Mouse (Mus musculus) heart, adult 2 months (tissue): ENCODE data around the gene Kif13a. TPM values are rescaled to one million over a fixed set of nuclear protein-coding genes. Genes with fewer than 3 reads are reported as not detected.

Experiments used
- DNase-seq, 2 experiments: peaks; one replicate each; pipeline ENCODE4 v3.0.0; 2021
- H3K27ac ChIP-seq: fragments of 200-600 bp; 2 replicates; pipeline ENCODE4 v1.8.1; 2022
- H3K27me3 ChIP-seq: fragments of 200-500 bp; 2 replicates; pipeline ENCODE4 v1.6.1; 2012; ENCODE audit warnings: mild to moderate bottlenecking, low read length, inconsistent platforms, mixed read lengths; ENCODE audit not compliant: control insufficient read depth, insufficient read depth
- H3K36me3 ChIP-seq: fragments of 200-500 bp; 2 replicates; pipeline ENCODE4 v1.6.1; 2012; ENCODE audit warnings: low read length, inconsistent platforms; ENCODE audit not compliant: control insufficient read depth, insufficient read depth
- H3K4me1 ChIP-seq: fragments of 200-500 bp; 2 replicates; pipeline ENCODE4 v1.6.1; 2011; ENCODE audit warnings: low read length; ENCODE audit not compliant: control insufficient read depth, insufficient read depth
- H3K4me3 ChIP-seq: fragments of 200-600 bp; 2 replicates; pipeline ENCODE4 v1.8.1; 2022
- H3K79me2 ChIP-seq: fragments of 200-500 bp; replicated peaks from 2 replicates; pipeline ENCODE4 v1.6.1; 2012; ENCODE audit warnings: mild to moderate bottlenecking, inconsistent platforms, low read length, moderate library complexity, mixed read lengths; ENCODE audit not compliant: control insufficient read depth, insufficient read depth
- H3K9ac ChIP-seq: fragments of 200-500 bp; 2 replicates; pipeline ENCODE4 v1.6.1; 2012; ENCODE audit warnings: low read depth, mild to moderate bottlenecking, control low read depth, inconsistent platforms, low read length, mixed read lengths
- CTCF ChIP-seq: fragments of 200-600 bp; IDR thresholded peaks from 2 replicates; pipeline ENCODE4 v1.8.1; 2022; ENCODE audit warnings: antibody characterized with exemption, mild to moderate bottlenecking, moderate library complexity
- EP300 ChIP-seq: fragments of 200-500 bp; IDR thresholded peaks from 2 replicates; pipeline ENCODE4 v1.6.1; 2011; ENCODE audit warnings: low read depth, low read length, control low read depth; ENCODE audit not compliant: insufficient read depth
- POLR2A ChIP-seq: fragments of 200-500 bp; IDR thresholded peaks from 2 replicates; pipeline ENCODE4 v1.6.1; 2011; ENCODE audit warnings: mild to moderate bottlenecking, low read depth, low read length, control low read depth; ENCODE audit not compliant: insufficient read depth
- WGBS: fragments of 180-500 bp; shearing (Covaris S2); methylation state at CpG from one replicate; pipeline ENCODE4 v1.1.7; 2018; 5-methylcytosine and 5-hydroxymethylcytosine counted together
- intact Hi-C: fragments of 180-260 bp; cut with DNase I; formaldehyde crosslinking; loops from one replicate; pipeline ENCODE4 v1.15.1; 2025
- polyA plus RNA-seq: library from polyadenylated mRNA; depleted of rRNA; stranded (reverse); fragments of >200 nt; gene quantifications from 2 replicates; pipeline ENCODE4 v1.2.3, GENCODE M21; 2012
- total RNA-seq, 2 experiments: library from RNA; stranded (reverse); gene quantifications; 2 replicates each; pipeline ENCODE4 v1.2.3; 2021

Kif13a gene
- total and polyA plus RNA-seq, 3 experiments, result 49.8 to 113 (median 108) TPM

DNA sequence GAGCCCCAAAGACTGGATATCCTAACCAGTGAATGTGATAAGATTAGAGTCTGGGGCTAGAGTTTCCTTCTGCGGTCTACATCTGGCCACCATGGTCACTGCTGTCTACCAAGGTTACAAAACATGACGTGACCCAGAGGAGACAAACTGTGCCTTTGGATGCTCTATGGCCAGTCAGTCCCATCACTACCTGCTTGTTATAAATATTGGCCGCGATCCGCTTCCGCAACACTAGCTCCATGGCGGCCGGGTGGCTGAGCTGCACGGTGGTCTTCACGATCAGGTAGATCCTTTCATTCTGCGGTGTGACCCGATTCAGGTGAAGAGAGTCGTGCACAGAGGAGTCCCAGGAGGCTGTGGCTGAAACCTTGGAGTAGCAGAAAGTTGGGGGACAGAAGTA, 157.1 kb downstream of the Kif13a start:
- no peak overlapping the region for H3K9ac ChIP-seq
- H3K79me2 ChIP-seq, result no peaks in the 10 kb centered on the region
- no peak overlapping the region for H3K4me3 ChIP-seq
- H3K36me3 ChIP-seq, result peaks cover 5% of the 10 kb centered on the region
- no peaks in the 10 kb centered on the region for H3K27me3 ChIP-seq
- DNase-seq, result no peak
- WGBS, result 98% methylated on average over 13 of the region's 13 CpGs
- intact Hi-C loops, result no loop called here
- H3K27ac ChIP-seq, result no peak overlapping the region
- 0 out of 2 replicates have a peak, but pooled peaks cover 3% of the 10 kb centered on the region for H3K4me1 ChIP-seq
- no peak for TF ChIP-seq EP300
- TF ChIP-seq POLR2A, result no peak
- TF ChIP-seq CTCF, result no peak

DNA sequence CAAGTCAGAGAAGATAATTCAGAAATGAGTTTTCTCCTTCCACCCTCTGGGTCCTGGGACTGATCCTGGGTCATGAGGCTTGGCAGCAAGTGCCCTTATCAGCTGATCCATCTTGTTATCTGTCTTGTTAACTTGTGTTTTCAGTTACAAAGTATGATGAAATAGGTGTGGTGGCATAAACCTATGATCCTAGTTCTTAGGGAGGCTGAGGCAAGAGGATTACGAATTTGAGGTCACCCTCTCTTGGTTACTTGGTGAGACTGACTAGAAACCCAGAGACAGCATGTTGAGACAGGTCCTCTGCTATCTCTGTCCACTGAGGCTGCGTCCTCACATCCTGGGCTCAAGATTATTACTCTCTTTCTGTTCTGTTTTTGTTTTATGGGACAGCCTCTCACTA, 164.3 kb downstream of the Kif13a start:
- intact Hi-C loops, result no loop called here
- no peak overlapping the region for H3K4me3 ChIP-seq
- H3K79me2 ChIP-seq, result no peaks in the 10 kb centered on the region
- TF ChIP-seq CTCF (no peak), EP300 (no peak), POLR2A (no peak)
- H3K36me3 ChIP-seq, result peaks cover 2% of the 10 kb centered on the region
- WGBS, result 92% methylated on average over 2 of the region's 2 CpGs
- H3K9ac ChIP-seq, result no peak overlapping the region
- no peaks in the 10 kb centered on the region for H3K4me1 ChIP-seq
- H3K27ac ChIP-seq, result no peak overlapping the region
- H3K27me3 ChIP-seq, result no peaks in the 10 kb centered on the region
- DNase-seq, result no peak

DNA sequence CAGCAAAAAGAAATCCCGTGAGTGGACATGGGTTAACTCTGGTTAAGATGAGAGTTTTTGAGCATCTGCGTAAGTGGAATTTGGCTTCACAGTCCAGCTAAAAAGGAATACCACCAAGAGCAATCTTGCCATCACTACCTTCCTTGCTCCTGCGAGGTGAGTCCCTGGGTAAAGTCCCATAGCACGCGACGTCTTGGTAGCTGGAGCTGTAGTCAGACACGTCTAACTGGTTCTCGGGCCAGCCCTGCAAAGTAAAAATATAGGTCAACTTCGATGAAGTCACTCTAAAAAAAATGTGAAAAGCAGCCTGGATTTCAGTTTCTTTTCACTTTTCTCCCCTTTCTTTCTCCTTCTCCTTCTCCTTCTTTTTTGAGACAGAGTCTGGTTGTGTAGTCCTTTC, 166.5 kb downstream of the Kif13a start:
- no peak for DNase-seq
- H3K4me3 ChIP-seq, result no peak overlapping the region
- TF ChIP-seq POLR2A, result no peak
- TF ChIP-seq CTCF, result no peak
- TF ChIP-seq EP300, result no peak
- intact Hi-C loops, result no loop called here
- no peaks in the 10 kb centered on the region for H3K36me3 ChIP-seq
- no peaks in the 10 kb centered on the region for H3K27me3 ChIP-seq
- H3K9ac ChIP-seq, result no peak overlapping the region
- no peaks in the 10 kb centered on the region for H3K4me1 ChIP-seq
- H3K27ac ChIP-seq, result no peak overlapping the region
- 97% methylated on average over 9 of the region's 9 CpGs for WGBS
- no peaks in the 10 kb centered on the region for H3K79me2 ChIP-seq

DNA sequence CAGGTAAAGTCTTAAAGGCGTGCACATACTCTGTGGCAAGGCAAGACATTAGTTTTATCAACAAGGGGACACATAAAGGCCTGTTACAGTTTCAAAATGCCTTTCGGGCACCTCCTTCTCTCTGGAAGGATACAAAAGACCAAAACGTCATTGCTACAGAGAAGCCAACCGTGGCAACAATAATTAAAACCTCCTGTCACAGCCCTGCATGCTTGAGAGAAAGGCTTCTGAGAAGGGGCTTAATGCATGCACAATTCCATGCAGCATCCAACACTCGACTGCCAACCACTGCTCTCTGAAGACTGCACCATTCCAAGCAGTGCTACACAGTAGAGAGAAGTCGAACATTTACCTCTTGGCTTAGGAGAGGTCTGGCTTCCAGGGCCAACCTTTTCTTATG, 168.7 kb downstream of the Kif13a start:
- H3K79me2 ChIP-seq, result no peaks in the 10 kb centered on the region
- 89% methylated on average over 6 of the region's 6 CpGs for WGBS
- no peaks in the 10 kb centered on the region for H3K4me1 ChIP-seq
- H3K4me3 ChIP-seq, result no peak overlapping the region
- no peaks in the 10 kb centered on the region for H3K27me3 ChIP-seq
- no peaks in the 10 kb centered on the region for H3K36me3 ChIP-seq
- TF ChIP-seq EP300 (no peak), POLR2A (no peak), CTCF (no peak)
- H3K27ac ChIP-seq, result no peak overlapping the region
- H3K9ac ChIP-seq, result no peak overlapping the region
- intact Hi-C loops, result no loop called here
- DNase-seq, result no peak

DNA sequence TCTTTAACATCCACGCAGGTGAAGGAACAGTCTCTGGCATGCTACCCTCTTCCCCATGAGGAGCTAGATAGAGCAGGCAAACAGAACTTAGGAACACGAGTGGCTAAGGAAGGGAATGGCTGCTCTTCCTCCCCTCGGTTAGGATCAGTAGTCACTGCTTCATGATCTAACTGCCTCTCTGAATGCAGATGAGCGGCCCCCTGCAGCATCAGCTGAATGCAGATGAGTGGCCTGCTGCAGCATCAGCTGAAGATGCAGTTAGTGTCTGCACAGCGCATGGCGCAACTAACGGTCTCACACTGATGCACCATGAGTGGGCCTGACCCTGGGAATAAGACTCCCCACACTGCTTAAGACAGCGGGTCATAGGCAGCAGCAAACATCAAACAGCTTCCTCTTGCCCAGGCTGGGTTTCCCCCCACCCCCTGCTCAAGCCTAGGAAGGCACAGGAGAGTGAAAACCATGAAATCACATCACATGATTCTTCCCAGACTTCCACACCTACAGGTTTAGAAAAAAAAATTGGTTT, 170.3 kb downstream of the Kif13a start:
- WGBS, result 85% methylated on average over 8 of the region's 8 CpGs
- no peaks in the 10 kb centered on the region for H3K36me3 ChIP-seq
- H3K79me2 ChIP-seq, result no peaks in the 10 kb centered on the region
- no peak overlapping the region for H3K9ac ChIP-seq
- H3K4me3 ChIP-seq, result no peak overlapping the region
- intact Hi-C loops, result no loop called here
- no peaks in the 10 kb centered on the region for H3K27me3 ChIP-seq
- TF ChIP-seq POLR2A, result no peak
- TF ChIP-seq EP300, result no peak
- TF ChIP-seq CTCF, result no peak
- no peak for DNase-seq
- H3K4me1 ChIP-seq, result no peaks in the 10 kb centered on the region
- no peak overlapping the region for H3K27ac ChIP-seq

DNA sequence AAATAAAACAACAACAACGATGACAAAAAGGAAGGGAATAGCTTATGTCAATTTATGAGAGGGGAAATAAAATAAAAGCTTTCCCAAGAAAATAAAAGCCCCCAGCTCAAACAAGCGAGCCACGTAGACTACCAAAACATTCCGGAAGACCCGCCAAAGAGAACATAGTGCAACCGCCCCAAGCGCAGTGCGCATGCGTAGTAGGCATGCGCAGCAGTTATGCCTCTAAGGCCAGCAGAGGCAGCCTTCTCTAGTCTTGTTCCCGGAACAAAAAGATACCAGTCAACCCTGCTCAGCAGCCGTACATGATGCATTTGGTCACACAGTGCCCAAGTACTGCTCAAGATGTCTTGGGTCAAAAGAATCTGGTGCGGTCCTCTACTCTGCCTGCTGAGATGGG, 171.0 kb downstream of the Kif13a start:
- intact Hi-C loops, result no loop called here

More for the DNA sequence above, 171.0 kb downstream of the Kif13a start:
- H3K4me3 ChIP-seq, result no peak overlapping the region
- no peak overlapping the region for H3K9ac ChIP-seq
- no peaks in the 10 kb centered on the region for H3K4me1 ChIP-seq
- TF ChIP-seq EP300, result no peak
- no peak for TF ChIP-seq POLR2A
- TF ChIP-seq CTCF, result no peak
- H3K27me3 ChIP-seq, result no peaks in the 10 kb centered on the region
- no peaks in the 10 kb centered on the region for H3K79me2 ChIP-seq
- 96% methylated on average over 13 of the region's 13 CpGs for whole genome bisulfite sequencing
- H3K36me3 ChIP-seq, result no peaks in the 10 kb centered on the region
- no peak for DNase-seq
- no peak overlapping the region for H3K27ac ChIP-seq
